Mouse (Mus musculus) liver, embryonic 14.5 days (tissue): ENCODE results near the gene Asna1.

Experiments
- CTCF ChIP-seq: IDR thresholded peaks from 2 replicates; pipeline ENCODE4 v1.5.1; 2016; ENCODE audit warnings: antibody characterized with exemption, low read depth, control low read depth
- EP300 ChIP-seq: IDR thresholded peaks from 2 replicates; pipeline ENCODE4 v1.6.1; 2016; ENCODE audit warnings: antibody characterized with exemption, low read depth

DNA sequence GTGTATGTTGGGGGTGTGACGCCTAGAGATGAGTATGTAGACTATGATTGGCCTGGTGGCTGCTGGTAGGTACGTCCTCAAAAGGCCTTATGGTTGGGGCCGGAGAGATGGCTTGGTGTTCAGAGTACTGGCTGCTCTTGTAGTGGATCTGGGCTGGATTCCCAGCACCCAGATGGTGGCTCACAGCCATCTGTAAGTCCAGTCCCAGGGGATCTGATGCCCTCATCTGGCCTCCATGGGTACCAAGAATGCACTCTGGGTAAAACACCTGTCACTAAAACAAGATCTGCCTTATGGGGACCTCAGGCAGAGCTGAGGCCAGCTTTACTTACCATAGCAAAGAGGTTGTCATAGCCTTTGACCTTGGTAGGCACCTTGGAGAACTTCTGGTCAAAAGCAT lies 1.2 kb downstream of the Asna1 start:
- TF ChIP-seq CTCF (no peak), EP300 (no peak)
